Mouse (Mus musculus) 416B (cell line): Measurements from ENCODE around the gene Tmbim1.
A peak's percentile ranks its signal among the peaks of the same experiment; 100 is the strongest.
"Not testable (repeated sequence)": the region's sequence is repeated elsewhere in the genome, so short reads cannot be mapped to it uniquely, and the experiment has no call there.

Source experiments
- DNase-seq: peaks from one replicate; pipeline ENCODE4 v3.0.0; 2011; ENCODE audit warnings: low read depth

Gene Tmbim1

DNA sequence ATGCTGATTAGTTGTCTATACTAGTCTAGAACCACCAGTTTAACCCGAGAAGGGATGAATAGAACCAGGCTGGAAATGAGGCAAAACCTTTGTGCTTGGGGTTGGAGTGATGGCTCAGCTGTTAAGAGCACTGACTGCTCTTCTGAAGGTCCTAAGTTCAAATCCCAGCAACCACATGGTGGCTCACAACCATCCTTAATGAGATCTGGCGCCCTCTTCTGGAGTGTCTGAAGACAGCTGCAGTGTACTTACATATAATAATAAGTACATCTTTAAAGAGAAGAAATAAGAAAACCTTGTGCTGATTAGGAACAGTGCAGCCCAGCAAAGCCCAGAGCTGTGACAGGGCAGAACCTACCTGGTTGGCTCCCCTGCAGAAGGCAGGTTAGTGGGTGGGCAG lies 21.5 kb upstream of the Tmbim1 start:
- not testable (repeated sequence) for DNase-seq

- no peak for DNase-seq
These were observed 16.0 kb upstream of the Tmbim1 start for GRCm38 (mm10) chr1:74321396-74321795.

DNA sequence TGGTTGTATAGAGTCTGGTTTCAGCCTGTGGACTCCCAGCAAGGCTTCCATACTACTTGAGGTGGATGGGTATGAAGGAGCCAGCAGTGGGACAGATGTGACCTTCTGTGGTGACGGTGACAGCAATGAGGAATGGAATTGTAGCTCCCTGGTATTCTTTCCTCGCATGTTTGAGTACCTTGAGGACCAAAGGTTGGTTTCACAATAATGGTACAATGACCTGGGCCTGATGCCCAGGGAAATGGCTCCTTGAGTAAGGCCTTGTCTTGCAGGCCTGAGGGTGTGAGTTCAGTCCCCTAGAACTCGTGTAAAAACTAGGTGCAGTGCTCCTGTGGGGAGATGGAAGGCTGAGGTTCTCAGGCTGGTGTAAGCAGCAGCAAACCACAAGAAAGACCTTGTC lies 13.3 kb upstream of the Tmbim1 start:
- DNase-seq, result no peak

GRCm38 (mm10) chr1:74316114-74316827 lies 10.8 kb upstream of the Tmbim1 start:
- DNase-seq, result no peak

DNA sequence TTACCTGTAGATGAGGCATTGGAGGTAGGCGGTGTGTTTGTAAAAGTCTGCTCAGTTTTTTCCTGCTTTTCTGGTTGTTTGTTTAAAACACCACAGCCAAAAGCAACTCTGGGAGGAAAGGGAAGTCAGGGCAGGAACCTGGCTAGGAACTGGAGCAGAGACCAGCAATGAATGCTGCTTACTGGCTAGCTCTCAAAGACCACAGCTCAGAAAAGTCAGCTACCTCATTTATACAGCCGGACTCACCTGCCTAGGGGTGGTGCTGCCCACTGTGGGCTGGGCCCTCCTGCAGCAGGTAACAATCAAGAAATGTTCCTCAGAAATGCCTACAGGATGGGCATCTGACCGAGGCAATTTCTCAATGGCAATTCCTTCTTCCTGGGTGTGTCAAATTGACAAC lies 9.4 kb upstream of the Tmbim1 start:
- DNase-seq, result no peak

DNA sequence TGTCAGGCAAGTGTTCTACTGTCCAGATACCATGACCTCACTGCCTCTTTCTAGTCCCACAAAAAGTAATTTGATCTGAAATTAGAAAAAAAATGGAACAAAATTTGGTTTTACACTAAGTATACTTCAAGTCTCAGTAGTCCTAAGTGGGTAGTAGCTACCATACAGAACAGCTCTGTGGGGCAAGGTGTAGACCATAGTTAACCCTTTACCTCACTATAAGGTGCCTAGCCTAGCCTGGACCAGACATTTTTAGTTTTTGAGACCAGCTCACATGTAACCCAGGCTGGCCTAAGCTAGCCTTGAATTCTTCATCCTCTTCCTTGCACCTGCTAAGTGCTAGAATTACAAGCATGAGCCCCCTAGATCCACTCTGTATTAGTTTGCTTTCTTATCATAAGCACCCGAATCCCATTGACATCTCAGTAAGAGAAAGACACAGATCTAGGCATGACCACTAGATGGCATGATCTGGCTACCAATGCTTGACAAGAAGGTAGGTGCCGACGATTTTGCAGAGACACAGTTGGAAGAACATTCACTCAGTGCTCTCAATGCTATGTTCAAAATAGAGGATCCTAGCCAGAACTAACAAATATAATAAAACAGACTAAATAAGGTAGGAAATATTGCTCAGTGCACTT lies 7.7 kb upstream of the Tmbim1 start:
- peak; percentile 91 for DNase-seq

GRCm38 (mm10) chr1:74309767-74310166 lies 4.3 kb upstream of the Tmbim1 start:
- no peak for DNase-seq

GRCm38 (mm10) chr1:74308001-74308964 lies 2.9 kb upstream of the Tmbim1 start:
- DNase-seq, result peak; percentile 47

DNA sequence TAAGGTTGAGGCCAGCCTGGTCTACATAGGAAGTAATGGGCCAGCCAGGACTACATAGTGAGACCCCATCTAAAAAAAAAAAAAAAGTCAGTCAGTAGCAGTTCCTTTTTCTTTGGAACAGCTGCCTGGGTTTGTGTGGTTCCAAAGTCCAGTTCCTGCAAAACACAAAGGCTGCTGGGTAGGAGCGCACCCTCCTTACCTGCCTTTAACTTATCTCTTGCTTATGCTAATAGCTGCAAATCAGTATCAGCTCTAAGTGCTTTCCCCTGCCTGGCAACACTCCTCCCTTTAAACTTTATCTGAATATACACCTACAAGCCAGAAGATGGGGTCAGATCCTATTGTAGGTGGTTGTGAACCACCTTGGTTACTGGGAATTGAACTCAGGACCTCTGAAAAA lies 1.7 kb upstream of the Tmbim1 start:
- no peak for DNase-seq

DNA sequence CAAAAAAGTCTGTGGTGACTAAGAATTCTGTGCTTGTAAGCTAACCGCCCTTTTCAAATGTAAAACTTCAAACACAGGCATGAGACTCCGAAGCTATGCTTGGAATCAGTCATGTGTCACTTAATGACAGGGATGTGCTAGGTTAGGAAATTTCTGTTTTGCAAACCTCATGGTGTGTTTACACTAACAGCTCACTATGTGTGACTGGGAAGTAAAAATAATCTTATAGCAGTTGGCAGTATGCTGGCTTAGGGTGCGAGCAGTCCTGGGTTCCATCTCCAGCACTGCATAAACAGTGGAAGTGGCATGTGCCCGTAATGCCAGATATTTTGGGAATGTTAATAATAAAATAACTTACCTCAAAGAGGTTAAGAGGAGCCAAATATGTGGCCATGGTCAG lies 476 bp downstream of the Tmbim1 start:
- DNase-seq, result no peak

GRCm38 (mm10) chr1:74304339-74304790 lies 1.1 kb downstream of the Tmbim1 start:
- peak; percentile 62 for DNase-seq

DNA sequence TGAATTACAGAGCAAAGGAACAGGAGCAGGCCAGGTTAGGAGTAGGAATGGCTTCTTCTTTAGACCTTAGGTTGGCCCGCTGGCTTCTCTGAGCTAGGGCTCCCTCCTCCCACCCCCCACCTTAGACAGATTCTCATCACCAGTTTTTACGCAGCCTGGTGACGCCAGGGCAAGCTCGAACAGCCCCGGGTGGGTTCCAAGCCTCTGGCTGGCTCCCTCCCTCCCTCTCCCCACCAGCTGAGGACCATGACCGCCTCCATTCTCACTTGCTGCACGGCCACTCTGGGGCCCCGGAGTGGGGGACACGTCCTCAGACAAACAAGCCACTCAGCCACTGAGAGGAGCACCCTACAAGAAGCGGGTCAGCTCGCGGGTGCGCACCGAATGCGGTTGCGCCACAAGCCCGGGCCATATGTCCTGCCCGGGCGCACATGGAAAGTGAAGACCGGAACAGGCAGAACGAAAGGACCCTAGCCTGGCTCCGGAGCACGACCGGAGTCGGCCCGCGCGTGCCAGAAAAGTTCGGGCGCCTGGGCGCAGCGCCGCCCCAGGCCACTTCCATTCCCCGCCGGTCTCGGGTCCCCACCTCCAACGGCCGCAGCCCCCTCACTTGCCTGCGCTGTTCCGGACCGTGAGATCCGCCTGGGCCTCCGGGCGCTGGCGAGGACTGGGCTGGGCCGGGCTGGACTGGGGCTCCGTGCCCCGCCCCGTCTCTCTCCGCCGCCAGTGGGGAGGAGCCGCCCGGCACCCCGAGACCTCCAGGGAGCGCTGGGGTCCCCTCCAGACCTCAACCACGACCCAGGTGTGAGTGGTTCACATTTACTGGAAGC lies 1.7 kb downstream of the Tmbim1 start:
- DNase-seq, result peak; percentile 70

- DNase-seq, result no peak
These were observed 2.6 kb downstream of the Tmbim1 start for GRCm38 (mm10) chr1:74302835-74303234.

- no peak for DNase-seq
These were observed 3.2 kb downstream of the Tmbim1 start for GRCm38 (mm10) chr1:74302229-74302628.

DNA sequence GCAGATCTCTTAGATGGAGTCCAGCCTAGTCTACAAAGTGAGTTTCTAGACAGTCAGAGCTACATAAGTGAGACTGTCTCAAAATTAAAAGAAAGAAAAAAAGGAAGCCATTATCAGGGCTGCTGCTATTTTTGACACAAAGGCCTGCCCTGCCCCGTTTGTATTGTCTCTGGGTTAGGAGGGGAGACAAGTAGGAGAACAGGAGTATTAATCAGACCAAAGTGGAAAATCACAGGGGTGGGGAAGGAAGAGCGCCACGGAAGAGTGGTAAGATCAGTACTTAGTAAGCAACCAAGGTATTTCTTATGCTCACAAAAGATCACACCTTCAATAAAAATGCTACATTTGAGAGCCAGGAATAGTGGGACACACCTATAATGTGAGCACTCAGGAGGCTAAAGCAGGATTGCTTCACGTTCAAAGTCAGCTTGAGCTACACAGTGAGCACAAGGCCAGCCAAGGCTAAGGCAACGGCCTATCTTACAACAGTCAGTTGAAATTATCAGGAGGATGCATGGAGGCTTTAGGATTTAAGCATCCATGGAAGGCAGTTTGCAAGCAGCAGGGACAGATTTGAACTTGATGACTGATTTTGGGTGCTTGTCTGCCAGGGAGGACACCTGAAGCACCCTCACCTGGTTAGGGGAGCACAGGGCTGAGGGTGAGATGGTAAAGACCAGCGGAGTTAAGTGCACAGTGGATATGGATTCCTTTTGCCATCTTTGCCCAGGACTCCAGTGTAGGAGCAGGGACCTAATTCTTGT lies 4.9 kb downstream of the Tmbim1 start:
- DNase-seq, result no peak

GRCm38 (mm10) chr1:74298996-74299395 lies 6.4 kb downstream of the Tmbim1 start:
- no peak for DNase-seq

- no peak for DNase-seq
These were observed 7.2 kb downstream of the Tmbim1 start for GRCm38 (mm10) chr1:74298157-74298750.

DNA sequence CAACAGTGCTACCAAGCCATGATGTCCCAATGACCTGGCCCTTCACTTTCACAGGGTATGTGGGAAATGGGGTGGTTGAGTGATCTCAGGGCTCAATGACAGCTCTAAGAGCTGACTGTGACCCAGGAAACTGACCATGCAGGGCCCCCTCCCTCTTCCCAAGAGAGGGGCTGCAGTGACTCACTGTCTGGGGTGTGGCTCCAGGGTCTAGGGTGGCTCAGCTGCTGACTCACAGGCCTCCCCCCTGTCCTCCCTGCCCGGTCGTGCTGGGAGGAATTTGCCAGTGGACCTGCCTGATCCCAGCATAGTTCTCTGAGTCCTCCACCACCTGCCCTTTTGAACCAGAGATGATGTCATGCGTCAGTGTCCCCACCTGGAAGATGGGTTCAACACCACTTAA lies 8.2 kb downstream of the Tmbim1 start:
- DNase-seq, result peak; percentile 54

DNA sequence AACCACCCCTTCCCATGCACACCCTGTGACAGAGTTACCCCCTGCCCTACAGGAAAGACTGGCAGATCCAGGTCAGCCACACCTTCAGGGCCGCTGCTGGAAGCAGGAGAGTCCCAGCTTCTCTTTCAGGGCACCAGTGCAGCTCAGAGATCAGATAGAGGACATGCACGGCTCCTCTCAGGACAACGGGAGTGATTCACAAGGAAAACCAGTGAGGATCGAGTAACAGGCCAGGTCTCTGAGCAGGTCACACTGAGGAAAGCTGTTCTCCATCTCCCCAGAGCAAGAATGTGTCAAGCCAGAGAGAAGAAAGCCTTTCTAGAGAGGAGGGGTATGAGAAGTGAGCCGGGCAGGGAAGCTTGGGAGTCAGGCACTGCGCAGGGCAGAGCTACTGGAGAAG lies 8.9 kb downstream of the Tmbim1 start:
- DNase-seq, result no peak

DNA sequence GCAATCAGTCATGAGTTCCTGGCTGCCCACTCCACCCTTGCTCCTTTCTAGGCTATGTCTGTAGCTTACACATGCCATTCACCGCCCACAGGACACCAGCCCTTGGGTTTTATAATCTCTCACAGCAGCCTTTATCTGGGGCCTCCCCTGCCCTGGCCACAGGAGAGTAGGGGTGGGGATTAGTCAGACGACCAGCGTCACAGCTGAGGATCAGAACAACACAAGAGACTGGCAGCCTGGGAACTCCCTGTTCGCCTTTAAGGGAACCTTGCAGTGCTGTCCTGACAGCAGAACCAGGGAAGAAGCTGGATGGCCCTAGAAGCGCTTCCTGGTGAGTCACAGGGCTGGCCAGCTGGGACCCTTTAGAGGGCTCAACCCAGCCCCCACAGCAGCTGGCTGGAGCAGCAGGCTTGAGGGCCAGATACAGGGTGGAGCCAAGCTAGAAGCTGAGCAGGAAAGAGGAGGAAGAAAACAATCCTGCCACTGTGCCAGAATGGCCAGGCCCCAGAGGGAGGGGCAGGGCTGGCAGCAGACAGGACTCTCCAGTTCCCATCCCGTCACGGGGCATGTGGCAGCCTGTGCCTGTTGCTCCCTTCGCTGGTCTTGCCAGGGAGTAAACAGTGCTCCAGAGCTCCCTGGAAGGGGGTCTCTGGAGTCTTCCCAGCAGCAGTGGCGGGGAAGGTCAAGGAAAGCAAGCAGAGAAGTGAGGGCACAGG lies 9.8 kb downstream of the Tmbim1 start:
- peak; percentile 95 for DNase-seq
